Mouse (Mus musculus): ENCODE measurements around the gene Gck. TPM values are rescaled to one million over a fixed set of nuclear protein-coding genes. Genes with fewer than 3 reads are reported as not detected.

Gene Gck
- 0.42 and 0.66 TPM in 2 replicates for polyA plus RNA-seq (2012; rRNA removed)

DNA sequence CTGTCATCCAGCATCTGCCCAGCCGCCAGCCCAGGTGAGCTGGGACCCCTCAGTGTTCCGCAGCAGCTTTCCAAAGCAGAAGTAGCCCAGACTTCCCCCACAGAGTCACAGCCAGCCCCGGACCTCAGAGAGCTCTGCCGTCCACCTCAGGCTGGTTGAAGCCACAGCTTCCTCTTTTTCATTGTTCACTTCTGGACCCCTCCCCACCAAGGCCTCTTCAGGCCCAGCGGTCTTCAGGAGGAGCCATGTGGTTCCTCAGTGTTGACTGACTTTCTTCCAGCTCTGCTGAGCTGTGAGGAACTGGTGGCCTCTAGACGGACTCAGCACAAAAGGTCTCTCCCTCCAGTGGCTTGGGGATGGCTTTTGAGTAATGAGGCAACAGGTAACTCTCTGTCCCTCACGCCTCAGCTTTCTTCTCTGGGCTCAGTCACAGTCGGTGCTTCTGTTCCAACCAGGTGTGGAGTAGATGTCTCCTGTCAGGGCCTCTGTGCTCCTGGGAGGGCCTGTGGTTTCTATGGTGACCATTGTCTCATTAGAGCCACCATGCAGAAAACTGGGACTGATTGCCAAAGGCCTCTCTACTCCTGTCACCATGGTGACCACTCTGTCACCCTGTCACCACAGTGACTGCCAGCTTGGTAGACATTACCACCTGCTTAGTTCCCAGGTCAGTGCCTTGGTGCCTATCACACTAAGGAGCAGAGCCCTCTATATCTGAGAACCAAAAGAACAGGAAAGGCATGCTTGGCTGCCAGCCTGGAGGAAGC lies at the start of gene Gck:
Gck (minus strand) TSS at position 496 of the 767 bp plus-strand sequence.
- WGBS, result 74% methylated on average over 8 of the region's 8 CpGs
- no peak for DNase-seq (ENCODE audit: low read depth, low spot score)

DNA sequence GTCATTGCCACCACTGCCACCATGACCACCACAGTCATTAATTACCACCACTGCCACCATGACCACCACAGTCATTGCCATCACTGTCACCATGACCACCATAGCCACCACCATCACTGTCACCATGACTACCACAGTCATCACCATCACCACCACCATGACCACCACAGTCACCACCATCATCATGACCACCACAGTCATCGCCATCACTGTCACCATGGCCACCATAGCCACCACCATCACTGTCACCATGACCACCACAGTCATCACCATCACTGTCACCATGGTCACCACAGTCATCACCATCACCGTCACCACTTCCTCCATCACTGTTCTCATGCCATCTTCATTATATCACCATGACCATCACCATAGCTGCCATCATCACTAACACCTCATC lies 48.6 kb upstream of the Gck start:
- WGBS, result 99% methylated on average over 2 of the region's 2 CpGs
- DNase-seq (ENCODE audit: low read depth, low spot score), result no peak

DNA sequence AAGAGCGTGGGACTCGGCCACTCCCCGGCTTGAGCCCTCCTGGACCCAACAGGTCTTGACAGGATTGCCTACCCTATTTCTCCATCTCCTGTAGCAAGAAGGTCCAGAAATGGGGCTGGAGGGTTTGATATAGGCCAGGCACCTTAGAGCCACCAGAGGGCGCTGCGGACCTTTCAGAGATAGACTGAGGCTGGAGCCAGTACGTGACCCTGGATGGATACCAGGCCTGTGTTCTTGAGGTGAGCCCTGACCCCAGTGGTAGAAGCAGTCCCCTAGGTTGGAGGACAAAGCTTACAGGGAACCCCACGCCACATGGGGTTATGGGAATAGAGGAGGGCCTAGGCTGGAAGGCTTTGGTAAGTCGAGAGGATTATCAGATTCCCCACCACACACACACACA lies 46.1 kb upstream of the Gck start:
- peak; percentile 58 for DNase-seq (ENCODE audit: low read depth, low spot score)
- 13% methylated on average over 8 of the region's 8 CpGs for WGBS

DNA sequence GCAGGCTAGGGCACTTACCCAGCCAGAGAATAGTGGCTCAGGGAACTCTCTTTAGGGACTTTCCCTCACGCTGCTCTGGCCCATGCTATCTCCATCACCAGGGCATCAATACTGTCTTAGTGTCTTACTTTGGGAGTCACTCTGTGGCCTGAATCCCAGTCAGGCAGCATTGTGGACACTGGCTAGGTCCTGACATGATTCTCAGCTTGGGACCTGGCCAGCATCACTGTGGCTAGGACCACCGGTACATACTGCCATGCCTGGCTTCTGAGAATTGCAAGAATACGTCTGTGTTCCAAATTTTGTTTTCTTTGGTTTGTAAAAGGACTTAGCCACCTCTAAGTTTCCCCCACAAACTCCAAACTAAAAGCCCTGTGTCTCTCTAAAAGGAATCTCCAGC lies 45.0 kb upstream of the Gck start:
- WGBS, result 85% methylated on average over 3 of the region's 3 CpGs
- DNase-seq (ENCODE audit: low read depth, low spot score), result no peak

DNA sequence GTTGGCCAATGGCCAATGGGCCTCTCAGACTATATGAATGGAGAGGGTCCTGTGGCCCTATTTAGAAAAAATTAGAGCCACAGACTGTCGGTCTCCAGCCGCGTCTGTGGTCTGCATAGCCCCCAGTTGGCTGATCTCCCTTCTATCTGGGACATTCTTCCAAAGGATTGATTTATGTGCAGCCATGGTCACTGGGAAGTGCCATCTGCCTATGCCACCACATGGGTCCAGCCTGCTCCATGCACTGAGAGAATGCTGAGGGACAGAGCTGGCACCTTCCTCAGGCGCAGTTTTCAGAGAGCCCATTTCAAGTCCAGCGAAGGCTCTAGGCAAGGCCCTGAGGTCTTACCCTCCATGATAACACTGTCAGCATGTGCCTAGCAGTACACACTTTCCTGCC lies 44.3 kb upstream of the Gck start:
- WGBS, result 97% methylated on average over 5 of the region's 5 CpGs
- no peak for DNase-seq (ENCODE audit: low read depth, low spot score)

DNA sequence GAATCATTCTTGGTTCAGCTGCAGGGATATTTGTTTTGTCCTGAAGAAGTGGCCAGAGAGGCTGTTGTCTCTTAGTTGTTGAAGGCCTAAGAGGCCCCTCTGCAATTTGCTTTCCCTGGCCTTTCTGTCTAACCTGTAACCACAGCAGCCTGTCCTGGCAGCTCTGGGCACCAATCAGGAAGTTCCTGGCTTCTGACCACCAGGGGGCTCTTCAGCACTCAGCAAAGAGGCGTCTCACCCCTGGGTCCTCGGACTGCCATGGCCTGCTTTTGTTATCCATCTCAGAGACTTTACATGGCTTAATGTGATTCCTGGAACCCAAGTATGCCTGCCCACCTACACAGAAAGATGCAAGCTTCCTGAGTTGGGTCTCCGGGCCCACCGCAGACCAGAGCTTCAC lies 41.0 kb upstream of the Gck start:
- 37% methylated on average over 4 of the region's 4 CpGs for WGBS

DNA sequence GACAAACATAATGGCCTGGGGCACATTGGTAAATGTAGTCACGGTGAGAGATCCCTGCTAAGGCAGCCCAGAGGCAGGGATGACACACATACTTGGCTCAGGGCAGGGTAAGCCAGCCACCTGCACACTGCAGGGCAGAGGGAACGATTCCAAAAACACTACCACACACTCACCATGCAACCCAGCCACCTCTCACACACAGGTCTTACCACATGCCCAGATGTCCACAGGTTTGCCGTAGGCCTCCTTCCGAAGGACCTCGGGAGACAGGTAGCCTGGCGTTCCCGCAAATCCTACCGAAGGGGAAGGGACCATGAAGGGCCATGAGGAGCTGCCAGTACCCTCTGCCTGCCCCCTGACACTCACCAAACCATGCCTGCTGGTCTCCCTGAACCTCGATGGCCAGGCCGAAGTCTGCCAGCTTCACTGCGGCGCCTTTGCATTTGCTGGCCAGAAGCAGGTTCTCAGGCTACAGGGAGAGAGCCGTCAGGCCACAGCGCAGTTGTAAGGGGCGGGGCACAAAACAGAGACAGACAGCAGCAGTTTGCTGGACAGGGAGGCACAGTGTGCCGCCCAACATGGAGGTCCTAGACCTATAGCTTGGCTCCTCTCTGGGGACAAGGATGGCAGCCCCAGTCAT lies 40.2 kb upstream of the Gck start:
- WGBS, result 89% methylated on average over 16 of the region's 16 CpGs
- DNase-seq (ENCODE audit: low read depth, low spot score), result no peak

More for the DNA sequence above, 41.0 kb upstream of the Gck start:
- no peak for DNase-seq (ENCODE audit: low read depth, low spot score)

DNA sequence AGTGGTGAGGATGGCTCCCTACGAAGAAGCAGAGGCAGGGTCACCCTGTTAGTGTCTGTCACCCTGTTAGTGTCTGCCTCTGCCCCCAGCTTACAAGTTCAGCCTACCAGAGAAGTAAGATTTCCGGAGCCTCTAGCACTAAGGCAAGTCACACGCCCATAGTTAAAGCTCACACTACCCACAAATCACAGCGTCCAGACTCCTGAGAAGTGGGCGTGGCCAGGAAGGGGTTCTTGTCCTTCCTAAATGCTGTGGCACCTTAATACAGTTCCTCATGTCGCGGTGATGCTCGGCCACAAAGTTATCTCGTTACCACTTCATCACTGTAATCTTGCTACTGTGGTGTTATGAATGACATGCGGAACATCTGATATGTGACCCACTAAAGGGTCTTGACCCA lies 38.2 kb upstream of the Gck start:
- no peak for DNase-seq (ENCODE audit: low read depth, low spot score)
- 73% methylated on average over 10 of the region's 10 CpGs for WGBS

DNA sequence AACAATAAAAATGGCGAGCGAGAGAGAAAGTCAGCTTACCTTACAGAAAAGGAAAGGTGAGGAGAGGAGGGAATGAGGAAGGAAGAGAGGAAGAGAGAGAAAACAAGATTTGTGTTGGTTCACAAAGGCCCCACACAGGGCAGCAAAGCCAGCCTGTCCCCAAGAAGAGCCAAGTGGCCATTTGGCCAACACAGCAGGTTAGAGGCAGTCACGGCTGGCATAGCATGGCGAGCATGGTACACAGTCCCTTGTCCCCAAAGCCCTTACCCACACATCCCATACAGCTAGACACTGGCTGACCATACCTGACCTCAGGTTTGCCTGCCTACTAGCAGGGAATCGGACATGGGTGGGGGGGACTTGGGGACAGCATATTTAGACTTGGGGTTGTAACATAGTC lies 33.7 kb upstream of the Gck start:
- WGBS, result 89% methylated on average over 5 of the region's 5 CpGs
- no peak for DNase-seq (ENCODE audit: low read depth, low spot score)

DNA sequence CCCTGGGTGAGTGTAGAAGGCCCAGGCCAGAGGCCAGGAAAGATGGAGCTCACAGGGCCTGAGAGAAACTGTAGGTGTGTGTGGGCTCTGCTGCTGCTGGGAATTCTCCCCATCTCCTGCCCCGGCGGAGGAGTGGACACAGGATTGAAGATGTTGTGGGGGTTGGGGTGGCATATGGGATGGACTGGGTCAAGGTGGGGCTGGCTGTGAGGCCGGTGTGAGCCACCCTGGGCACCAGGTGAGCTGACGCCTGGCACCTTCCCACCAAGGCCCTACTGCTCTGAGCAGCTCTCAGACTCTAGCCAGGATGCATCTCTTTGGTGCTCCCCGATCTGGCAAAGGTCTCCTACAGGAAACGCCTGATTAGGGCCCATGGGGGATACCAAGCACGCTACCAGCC lies 31.4 kb upstream of the Gck start:
- no peak for DNase-seq (ENCODE audit: low read depth, low spot score)
- 87% methylated on average over 7 of the region's 7 CpGs for WGBS

DNA sequence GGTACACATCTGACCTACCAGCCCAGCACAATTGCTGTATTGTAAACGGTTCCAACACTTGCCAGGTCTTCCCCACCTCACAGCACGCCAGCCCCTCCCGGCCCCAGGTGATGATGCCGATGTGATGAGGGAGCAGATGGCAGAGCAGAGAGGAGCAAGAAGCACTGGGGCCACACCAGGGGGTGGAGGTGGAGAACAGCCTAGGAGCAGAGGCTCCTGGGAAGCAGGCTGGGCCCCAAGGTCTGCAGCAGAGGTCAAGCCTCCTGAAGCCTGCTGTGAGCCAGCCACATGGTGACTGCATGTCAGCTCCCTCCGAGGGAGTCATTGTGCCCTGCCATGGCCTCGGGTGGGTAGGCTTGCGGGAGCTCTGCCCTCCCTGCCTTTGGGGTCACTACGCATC lies 30.7 kb upstream of the Gck start:
- DNase-seq (ENCODE audit: low read depth, low spot score), result no peak
- WGBS, result 61% methylated on average over 8 of the region's 8 CpGs

DNA sequence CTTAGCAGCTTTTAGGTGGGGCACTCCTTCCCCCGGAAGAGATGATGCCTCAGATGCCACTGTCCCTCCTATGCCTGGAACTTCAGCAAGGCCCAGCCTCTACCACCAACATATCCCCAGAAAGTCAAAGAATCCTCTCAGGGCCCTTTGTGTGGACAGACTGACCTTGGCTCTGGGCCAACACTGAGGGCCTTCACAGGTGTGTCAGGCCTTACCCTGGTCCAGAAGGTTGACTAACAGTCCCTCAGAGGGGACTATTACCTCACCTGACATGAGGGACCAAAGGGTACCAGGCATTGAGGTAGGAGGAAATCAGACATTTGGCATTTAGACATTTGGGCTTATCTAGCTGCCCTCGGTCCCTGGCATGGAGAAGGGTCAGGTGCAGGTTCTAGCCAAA lies 30.2 kb upstream of the Gck start:
- WGBS, result 61% methylated on average over 2 of the region's 2 CpGs
- no peak for DNase-seq (ENCODE audit: low read depth, low spot score)

DNA sequence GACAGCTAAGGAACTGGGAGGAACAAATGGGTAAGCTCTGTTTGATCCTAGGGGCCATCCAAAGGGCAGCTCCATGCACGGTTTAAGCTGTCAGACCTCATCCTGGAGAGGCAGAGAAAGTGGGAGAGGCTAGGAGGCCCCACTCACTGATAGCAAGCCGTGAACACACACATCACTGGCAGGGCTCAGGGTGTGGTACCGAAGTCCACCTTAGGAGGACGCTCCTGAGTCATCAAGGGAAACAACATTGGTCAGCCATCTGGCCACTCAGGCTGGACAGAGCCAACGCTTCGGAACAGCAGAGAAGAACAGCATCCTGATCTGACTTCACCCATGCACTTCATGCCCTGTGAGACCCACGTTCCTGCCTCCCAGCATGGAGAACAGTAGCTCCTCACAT lies 29.2 kb upstream of the Gck start:
- DNase-seq (ENCODE audit: low read depth, low spot score), result no peak
- WGBS, result 74% methylated on average over 7 of the region's 7 CpGs

DNA sequence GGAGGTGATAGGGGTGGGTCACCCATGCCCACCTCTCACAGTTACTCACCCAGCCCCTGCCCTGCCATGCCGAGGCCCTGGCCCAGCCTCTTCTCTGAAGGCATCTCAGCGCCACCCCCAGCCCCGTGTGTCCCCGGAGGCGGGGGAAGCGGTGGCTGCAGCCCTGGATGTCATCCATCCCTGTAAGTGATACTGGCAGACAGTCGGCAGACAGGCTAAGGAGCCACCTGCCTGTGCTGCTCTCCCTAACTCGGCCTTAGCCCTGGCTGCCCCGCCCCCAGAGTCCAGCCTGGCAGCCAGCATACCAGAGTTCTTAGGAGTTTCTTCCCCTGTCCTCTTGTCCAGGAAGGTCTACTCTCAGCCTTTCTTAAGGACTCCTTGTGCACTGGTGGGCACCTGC lies 26.2 kb upstream of the Gck start:
- WGBS, result 26% methylated on average over 9 of the region's 9 CpGs

DNA sequence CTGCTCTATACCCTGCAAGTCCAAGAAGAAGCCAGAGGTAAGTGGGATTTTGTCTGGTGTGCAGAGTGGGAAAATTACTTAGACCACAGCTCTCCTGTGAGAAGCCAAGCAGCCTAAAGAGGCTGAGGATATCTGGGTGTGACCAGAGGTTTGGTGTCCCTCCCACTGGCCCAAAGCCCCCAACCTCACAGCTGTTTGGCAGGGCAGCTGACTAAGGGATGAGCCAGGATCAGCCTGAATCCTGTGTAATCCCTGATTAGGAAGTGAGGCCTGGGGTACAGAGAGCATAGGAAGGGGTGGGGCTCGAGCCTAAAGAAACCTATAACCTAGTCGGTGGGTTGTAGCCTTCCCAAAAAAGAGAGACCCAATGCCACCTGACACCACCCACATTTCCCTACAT lies 25.2 kb upstream of the Gck start:
- 55% methylated on average over 2 of the region's 2 CpGs for WGBS
- no peak for DNase-seq (ENCODE audit: low read depth, low spot score)

More for the DNA sequence above, 26.2 kb upstream of the Gck start:
- no peak for DNase-seq (ENCODE audit: low read depth, low spot score)

DNA sequence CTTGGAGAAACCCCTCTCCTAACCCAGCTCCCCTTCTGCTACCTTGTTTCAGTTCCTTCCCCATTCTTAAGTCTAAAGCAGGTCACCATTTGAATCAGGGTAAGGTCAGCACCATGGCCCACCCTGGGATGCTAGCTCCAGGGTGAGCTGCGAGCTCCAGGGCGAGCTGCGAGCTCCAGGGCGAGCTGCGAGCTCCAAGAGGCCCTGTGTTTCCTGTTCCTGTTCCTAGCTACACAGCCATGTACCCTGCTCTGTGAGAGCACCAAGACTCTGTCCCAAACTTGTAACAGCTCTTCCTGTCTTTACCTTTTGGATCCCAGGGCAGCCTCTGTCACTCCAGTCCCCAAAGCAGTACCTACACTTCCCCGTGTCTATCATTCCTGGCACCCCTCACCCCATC lies 24.2 kb upstream of the Gck start:
- WGBS, result 77% methylated on average over 6 of the region's 6 CpGs
- DNase-seq (ENCODE audit: low read depth, low spot score), result no peak

DNA sequence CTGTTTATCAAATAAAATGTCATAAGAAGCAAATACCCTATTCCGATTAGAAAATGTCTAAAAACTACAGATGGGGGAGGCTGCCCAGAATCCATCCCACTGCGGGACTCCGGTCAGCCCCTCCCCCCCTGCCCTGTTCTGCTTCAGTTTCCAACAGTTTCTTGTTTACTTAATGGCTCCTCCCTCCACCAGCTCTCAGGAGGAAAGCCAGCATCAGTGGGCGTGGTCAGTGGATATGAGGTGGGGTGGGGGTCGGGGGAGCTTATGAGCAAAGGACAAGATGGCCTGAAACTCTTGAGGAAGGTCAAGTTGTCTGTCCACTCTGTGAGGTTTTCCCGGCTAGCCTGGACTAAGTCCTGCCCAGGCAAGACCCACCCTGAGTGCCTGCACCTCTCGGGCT lies 23.3 kb upstream of the Gck start:
- 29% methylated on average over 7 of the region's 7 CpGs for WGBS
- no peak for DNase-seq (ENCODE audit: low read depth, low spot score)

DNA sequence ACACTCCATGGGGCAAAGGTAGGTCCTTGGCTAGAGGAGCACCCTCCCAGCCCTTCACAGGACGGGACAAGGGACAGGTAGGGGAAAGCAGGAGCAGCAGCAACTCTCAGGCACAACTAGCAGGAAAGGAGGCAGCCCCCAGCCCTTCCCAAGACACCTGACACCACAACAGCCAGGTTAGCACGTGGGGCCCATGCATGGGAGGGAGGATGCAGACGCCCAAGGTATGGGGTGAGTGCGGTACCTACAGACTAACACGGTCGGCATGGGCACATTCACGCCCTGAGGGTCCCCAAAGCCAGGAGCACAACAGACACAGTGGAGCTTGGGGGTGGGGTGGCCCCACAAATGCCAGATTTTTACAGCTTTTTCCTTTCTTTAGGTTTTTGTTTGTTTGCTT lies 21.3 kb upstream of the Gck start:
- DNase-seq (ENCODE audit: low read depth, low spot score), result no peak
- 74% methylated on average over 7 of the region's 7 CpGs for WGBS

DNA sequence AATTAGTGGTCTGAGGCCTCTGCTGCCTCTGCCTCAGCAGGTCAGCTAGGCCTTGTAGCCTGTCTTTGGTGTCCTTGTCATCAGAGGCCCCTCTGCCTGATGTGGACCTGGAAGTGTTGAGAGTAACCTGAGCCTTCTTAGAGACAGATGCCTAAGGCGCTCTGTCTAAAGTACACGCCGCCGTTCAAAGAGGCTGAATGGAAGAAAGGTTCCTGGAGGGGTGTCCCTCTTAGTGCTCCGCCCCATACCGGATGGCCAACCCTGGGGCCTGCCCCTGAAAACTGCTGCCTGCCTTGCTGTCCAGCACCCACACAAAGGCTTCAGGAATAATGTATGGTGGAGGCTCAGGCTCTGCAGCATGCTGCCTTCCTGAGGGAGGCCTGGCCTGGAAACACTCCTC lies 18.3 kb upstream of the Gck start:
- no peak for DNase-seq (ENCODE audit: low read depth, low spot score)
- 86% methylated on average over 6 of the region's 6 CpGs for WGBS

DNA sequence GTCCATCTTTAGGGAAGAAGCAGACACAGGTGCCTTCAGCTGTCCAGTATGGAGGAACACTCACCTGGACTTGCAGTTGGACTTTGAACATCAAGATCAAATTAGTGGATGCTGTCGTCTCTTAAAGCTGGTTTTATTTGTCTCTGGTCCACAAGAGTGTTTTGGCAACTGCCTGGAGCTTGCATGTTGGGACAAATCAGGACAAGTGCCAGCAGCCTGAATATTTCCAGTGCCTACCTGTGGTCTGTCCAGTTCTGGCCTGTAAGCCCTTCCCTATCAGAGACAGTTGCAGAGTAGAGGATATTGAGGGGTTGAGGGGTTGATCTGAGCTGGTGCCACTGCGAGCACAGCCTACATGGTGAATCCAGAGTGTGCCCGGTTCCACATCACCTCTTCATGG lies 16.9 kb upstream of the Gck start:
- WGBS, result 68% methylated on average over 3 of the region's 3 CpGs
- no peak for DNase-seq (ENCODE audit: low read depth, low spot score)

DNA sequence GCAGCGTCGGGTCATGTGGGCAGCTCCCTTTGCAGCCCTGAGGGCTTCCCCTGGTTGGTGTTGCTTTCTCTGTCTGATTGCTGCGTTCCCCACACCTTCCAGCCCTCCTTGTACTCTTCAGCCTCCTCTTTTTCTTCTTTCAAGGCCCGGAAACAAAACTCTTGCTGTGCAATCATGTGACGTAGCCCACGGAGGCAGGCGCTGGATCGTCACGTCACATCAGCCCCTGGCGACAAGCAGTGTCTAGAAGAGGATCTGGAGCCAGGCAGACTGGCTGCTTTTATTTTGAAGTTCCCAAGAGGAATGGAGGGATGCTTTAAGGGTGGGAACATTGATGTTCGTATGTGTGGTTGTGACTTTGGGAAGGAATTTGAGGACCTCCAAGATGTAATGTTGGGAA lies 16.0 kb upstream of the Gck start:
- 93% methylated on average over 11 of the region's 11 CpGs for WGBS
- no peak for DNase-seq (ENCODE audit: low read depth, low spot score)

DNA sequence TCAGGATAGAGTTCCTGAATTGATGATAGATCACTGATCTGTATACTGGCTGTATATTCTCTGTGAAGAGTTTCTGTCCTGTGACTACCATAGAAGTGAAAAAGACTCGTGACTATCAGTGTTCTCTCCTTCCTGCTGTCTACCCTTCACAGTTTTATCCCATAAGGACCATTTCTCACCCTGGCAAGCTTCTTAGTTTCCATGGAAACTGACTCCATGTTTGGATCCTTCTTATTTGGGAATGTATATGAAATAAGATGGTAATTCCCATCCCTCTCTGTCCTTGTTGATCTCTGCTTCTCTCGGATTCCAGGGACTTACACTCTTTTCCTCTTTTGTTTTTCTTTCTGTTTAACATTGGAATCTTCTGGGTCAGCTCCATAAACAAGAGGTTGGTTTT lies 10.2 kb upstream of the Gck start:
- WGBS, result 68% methylated on average over 2 of the region's 2 CpGs
- DNase-seq (ENCODE audit: low read depth, low spot score), result no peak
